Mouse (Mus musculus): ENCODE results near the gene Actr1a. TPM values are rescaled to one million over a fixed set of nuclear protein-coding genes. Genes with fewer than 3 reads are reported as not detected.
A peak's percentile ranks its signal among the peaks of the same experiment; 100 is the strongest.

Actr1a gene
- total RNA-seq, 2 experiments from 2014 or later, result 187 to 190 TPM

DNA sequence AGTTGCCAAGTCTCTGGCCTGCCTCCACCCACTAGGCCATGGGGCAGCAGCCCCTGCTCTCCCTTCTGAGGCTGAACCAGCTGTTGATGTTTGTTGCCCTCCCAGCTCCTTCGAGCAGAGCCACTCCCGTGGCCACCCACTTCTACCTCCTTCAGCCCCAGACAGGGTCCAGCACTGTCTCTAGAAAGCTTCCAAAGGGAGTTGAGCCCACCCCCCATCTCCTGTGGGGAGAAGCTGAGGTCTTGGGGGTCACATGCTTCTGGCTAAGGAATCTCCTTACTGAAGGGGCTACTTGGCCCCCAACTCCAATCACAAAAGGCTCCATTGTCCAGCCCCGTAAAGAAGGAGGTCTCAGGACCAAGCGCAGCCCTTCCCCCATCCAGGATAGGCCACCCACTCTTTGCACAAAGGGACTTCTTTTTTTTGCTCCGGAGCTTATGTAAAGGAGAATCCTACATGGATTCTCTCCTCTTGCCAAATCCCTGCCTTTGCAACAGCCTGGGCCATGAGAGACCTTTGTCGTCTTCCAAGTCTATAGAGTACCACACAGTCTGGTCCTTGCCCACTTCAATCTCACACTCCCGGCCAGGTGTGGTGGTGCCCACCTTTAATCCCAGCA is 62.7 kb downstream of the Actr1a start:
- intact Hi-C loops (cut with DNase I), result no loop called here

DNA sequence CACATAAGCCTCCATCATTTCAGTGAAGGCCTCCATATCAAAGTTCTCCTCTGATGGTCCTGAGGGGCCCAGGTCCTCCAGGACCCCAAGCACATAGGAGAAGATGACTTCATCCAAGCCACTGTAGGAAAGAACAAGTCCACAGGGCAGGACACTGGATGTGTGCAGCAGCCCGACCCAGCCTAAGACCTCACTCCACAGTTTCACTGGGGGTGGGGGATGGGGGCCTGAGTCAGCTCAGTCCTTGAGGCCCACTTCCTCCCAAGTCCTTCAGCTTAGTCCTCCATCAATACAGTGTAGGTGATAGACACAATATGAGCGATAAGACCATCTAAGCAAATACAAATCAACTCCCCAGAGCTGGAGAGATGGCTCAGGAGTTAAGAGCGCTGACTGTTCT is 63.6 kb downstream of the Actr1a start:
- no peak for DNase-seq (ENCODE audit: low spot score in 2 of 2)
- intact Hi-C loops (cut with DNase I), result no loop called here

More for the DNA sequence above, 62.7 kb downstream of the Actr1a start:
- DNase-seq (ENCODE audit: low spot score in 2 of 2), result peak in 1 of 2 experiments; percentile 60

DNA sequence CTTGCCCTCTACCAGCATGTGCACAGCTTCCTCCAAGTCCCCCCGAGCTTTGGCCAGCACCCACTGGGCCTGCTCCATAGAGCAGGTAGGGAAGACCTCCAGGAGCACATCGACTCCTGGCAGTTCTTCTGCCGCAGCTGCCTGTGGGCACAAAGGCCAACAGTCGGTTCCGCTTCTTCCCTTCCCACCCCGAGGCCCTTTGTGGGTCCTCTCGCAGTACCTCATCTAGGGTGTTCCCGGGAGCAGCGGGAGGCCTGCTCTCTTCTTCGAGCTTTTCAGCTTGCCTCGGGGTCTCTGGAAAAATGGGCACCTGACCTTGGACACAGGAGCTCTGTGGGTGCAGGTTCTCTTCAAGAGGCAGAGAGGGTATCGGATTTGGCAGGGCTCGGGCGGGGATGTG is 64.2 kb downstream of the Actr1a start:
- intact Hi-C loops (cut with DNase I), result no loop called here
- DNase-seq (ENCODE audit: low spot score in 2 of 2), result no peak

DNA sequence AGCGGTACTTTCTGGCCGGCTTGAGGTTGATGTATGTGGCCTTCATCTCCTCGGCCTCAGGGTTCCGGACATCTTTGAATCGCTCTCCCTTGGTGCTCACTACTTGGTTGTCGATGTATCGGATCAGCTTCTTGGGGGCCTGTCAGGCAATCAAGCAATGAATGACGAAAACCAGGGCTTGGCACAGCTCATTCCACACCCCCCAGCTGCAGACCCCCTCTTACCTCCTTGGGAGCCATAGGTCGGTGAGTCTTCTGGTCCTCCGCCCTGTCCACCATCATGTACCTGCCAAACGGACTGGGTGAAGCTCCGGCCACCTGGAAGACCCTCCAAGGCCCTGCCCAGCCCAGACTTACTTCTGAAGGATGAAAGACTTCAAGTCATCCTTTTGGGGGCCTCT is 64.9 kb downstream of the Actr1a start:
- intact Hi-C loops (cut with DNase I), result loop anchor here (1.0 kb wide), 1 partner anchor 26 kb away; the partner anchor contains the start of gene Nfkb2
- DNase-seq (ENCODE audit: low spot score in 2 of 2), result no peak

DNA sequence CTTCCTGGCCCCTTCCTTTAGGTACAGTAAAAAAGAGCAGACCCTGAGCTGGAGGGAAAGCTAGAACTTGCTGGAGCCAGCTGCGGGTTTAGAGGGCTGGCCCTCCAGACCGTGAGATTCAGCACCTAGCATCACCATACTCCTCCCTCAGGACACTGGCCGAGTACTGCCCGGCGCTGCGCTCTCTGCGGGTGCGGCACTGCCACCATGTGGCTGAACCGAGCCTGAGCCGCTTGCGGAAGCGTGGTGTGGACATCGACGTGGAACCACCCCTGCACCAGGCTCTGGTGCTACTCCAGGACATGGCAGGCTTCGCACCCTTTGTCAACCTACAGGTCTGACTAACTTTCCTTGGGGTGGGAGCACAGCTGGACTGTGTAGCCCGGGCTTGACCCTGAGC is 65.6 kb downstream of the Actr1a start:
- peak; percentile 83 to 87 for DNase-seq (ENCODE audit: low spot score in 2 of 2)
- intact Hi-C loops (cut with DNase I), result loop anchor here (1.0 to 5.0 kb wide), 2 partner anchors 26 to 172 kb away; partner anchors contain the start of genes Nfkb2 and Trim8

DNA sequence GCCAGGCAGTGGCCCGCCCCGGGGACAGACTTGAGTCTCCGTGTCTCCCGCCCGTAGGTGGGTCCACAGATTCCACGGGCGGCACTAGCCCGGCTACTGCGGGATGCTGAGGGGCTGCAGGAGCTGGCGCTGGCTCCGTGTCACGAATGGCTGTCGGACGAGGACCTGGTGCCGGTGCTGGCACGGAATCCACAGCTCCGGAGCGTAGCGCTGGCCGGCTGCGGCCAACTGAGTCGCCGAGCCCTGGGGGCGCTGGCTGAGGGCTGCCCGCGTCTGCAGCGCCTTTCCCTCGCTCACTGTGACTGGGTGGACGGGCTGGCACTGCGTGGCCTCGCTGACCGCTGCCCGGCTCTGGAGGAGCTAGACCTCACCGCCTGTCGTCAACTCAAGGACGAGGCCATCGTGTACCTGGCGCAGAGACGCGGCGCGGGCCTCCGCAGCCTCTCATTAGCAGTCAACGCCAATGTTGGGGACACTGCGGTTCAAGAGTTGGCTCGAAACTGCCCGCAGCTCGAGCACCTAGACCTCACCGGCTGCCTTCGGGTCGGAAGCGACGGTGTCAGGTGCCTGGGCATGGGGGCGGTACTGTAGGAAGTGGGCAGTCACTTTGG is 66.4 kb downstream of the Actr1a start:
- intact Hi-C loops (cut with DNase I), result loop anchor here (5.0 kb wide), 1 partner anchor 173 kb away; the partner anchor contains the start of gene Trim8
- no peak for DNase-seq (ENCODE audit: low spot score in 2 of 2)

DNA sequence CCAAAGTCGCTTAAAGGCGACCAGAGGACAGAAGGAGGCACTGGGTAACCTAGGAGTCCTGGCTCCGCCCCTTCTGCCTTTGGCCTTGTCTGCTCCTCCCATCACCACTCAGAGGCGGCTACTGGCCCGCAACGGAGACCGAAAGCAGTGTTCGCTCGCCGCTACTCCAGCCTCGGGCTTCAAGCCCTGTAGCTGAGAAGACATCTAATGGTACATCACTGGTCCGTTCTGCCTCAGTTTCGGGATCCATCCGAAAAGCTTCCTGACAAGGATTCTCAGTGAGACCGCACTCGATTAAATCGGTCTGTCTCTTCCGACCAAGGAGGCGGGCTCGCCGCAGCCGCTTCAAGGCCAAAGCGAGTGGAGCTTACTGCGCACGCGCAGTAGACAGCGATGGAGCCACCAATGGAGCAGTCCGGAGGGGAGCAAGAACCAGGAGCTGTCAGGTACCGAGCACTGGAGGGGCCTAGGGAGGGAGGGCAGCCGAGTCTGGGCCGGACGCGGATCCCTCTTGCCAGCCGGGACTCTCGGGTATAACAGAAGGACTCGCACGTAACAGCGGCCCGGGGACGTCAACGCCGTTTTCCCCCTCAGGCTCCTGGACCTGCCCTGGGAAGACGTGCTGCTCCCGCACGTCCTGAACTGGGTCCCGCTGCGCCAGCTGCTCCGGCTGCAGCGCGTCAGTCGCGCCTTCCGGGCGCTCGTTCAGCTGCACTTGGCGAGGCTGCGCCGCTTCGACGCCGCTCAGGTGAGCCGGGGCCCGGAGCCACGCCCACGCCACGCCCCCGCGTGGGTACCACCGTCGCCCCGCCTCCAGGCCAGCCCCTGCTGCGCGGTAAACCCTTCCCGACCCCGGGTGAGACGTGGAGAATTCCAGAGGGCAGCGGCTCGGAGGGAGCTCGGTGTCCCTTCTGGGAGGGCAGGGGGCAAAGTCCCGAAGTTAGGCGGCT is 67.2 kb downstream of the Actr1a start, which contains the start of gene Fbxl15:
Gene Fbxl15, plus strand, starts transcription at position 104 of the 950 bp plus-strand sequence.
- peak; percentile 98 for DNase-seq (ENCODE audit: low spot score in 2 of 2)
- intact Hi-C loops (cut with DNase I), result loop anchor here (5.0 kb wide), 1 partner anchor 174 kb away; the partner anchor contains the start of gene Trim8

DNA sequence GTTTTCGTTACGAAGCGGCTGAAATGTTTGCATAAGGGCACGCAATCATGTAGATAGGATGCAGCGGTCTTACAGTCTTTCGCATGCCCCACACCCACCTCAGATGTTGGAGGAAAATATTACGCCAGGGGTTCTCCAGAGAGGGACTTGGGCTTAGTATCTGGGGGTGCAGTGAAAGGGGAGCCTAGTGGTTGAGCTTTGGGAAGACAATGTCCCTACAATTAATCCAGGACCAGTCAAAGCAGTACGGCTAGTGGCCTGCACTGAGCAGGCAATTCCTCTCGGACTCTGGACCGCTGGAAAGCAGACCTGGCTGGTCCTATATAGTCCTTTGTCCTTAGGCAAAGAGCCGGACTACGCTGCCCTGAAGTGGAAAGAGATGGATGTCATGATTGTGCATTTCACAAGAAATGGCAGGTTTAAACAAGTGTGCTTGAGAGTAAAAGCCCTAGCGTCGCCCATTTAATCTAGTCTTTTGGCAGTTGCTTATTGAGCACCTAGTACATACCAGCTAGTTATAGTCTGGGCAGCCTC is 68.0 kb downstream of the Actr1a start:
- intact Hi-C loops (cut with DNase I), result loop anchor here (5.0 kb wide), 1 partner anchor 175 kb away; the partner anchor contains the start of gene Trim8
- no peak for DNase-seq (ENCODE audit: low spot score in 2 of 2)

Small RNAs within 50 kb of the gene (microRNA-seq; reads per million reads assigned to microRNA genes)
- 2.7 to 5.4 reads per million in 2 experiments for gene Mir146b

Other genes starting within 250 kb of the Actr1a start
- gene Pitx3, start 247.4 kb downstream of the Actr1a start, total RNA-seq (2021), result not detected
- 10 to 100 TPM; 87.4 to 98.2 TPM for gene Gbf1, start 243.2 kb downstream of the Actr1a start, total RNA-seq (2021)
- 1 to 10 TPM; 2.4 to 3.0 TPM for gene Nfkb2, start 91.4 kb downstream of the Actr1a start, total RNA-seq (2021)
- gene Psd, start 68.6 kb downstream of the Actr1a start, total RNA-seq (2021), result 100 to 1,000 TPM; 588 to 629 TPM
- gene Fbxl15, start 67.6 kb downstream of the Actr1a start, total RNA-seq (2021), result 10 to 100 TPM; 28.6 to 29.0 TPM
- gene Cuedc2, start 57.0 kb downstream of the Actr1a start, total RNA-seq (2021), result 100 to 1,000 TPM; 174 to 185 TPM
- gene Mfsd13a, start 54.6 kb downstream of the Actr1a start, total RNA-seq (2021), result 10 to 100 TPM; 24.1 to 28.1 TPM
- 1 to 10 TPM in 1 of 2 experiments, under 1 TPM in 1; 0.94 to 1.2 TPM for gene 2310034G01Rik, start 45.4 kb downstream of the Actr1a start, total RNA-seq (2021)
- 10 to 100 TPM; 16.8 to 21.0 TPM for gene Sufu, start 1.1 kb upstream of the Actr1a start, total RNA-seq (2021)
- gene Trim8, start 106.0 kb upstream of the Actr1a start, total RNA-seq (2021), result 100 to 1,000 TPM; 114 to 116 TPM
- 100 to 1,000 TPM; 113 to 120 TPM for gene Arl3, start 177.4 kb upstream of the Actr1a start, total RNA-seq (2021)
- gene Sfxn2, start 177.6 kb upstream of the Actr1a start, total RNA-seq (2021), result 1 to 10 TPM; 3.7 to 4.8 TPM
- 10 to 100 TPM; 34.2 to 40.8 TPM for gene Wbp1l, start 203.3 kb upstream of the Actr1a start, total RNA-seq (2021)

Measured in left cerebral cortex, postnatal 25 days (tissue).